Mouse (Mus musculus) heart, embryonic 11.5 days (tissue): ENCODE data around the gene Gm15517. TPM values are rescaled to one million over a fixed set of nuclear protein-coding genes. Genes with fewer than 3 reads are reported as not detected.
A peak's percentile ranks its signal among the peaks of the same experiment; 100 is the strongest.
"Not testable (repeated sequence)": the region's sequence is repeated elsewhere in the genome, so short reads cannot be mapped to it uniquely, and the experiment has no call there.

Experiments used
- ATAC-seq: fragments of 200-750 bp; cut with Nextera tagmentation; replicated peaks from 2 replicates; pipeline ENCODE4 v1.8.0; 2017; ENCODE audit warnings: moderate library complexity; ENCODE audit not compliant: insufficient number of reproducible peaks, low FRiP score, low TSS enrichment
- H3K27ac ChIP-seq: fragments of 300-500 bp; sonication (generic); 2 replicates; pipeline ENCODE4 v1.5.1; 2014; ENCODE audit warnings: mild to moderate bottlenecking, low read depth, low read length
- H3K27me3 ChIP-seq: fragments of 300-500 bp; sonication (generic); 2 replicates; pipeline ENCODE4 v1.6.1; 2014; ENCODE audit warnings: mild to moderate bottlenecking, low read length, mixed read lengths; ENCODE audit not compliant: control insufficient read depth, insufficient read depth
- H3K36me3 ChIP-seq: fragments of 300-500 bp; sonication (generic); 2 replicates; pipeline ENCODE4 v1.6.1; 2014; ENCODE audit warnings: mild to moderate bottlenecking, low read length, moderate library complexity, mixed read lengths; ENCODE audit not compliant: control insufficient read depth, insufficient read depth
- H3K4me1 ChIP-seq: fragments of 300-500 bp; sonication (generic); 2 replicates; pipeline ENCODE4 v1.6.1; 2014; ENCODE audit warnings: low read length; ENCODE audit not compliant: control insufficient read depth, insufficient read depth
- H3K4me2 ChIP-seq: fragments of 300-500 bp; sonication (generic); 2 replicates; pipeline ENCODE4 v1.6.1; 2014; ENCODE audit warnings: mild to moderate bottlenecking, moderate library complexity
- H3K4me3 ChIP-seq: fragments of 300-500 bp; sonication (generic); 2 replicates; pipeline ENCODE4 v1.5.1; 2014; ENCODE audit warnings: low read depth, low read length
- H3K9ac ChIP-seq: fragments of 300-500 bp; sonication (generic); 2 replicates; pipeline ENCODE4 v1.6.1; 2014; ENCODE audit warnings: mild to moderate bottlenecking, low read depth, low read length, moderate library complexity
- H3K9me3 ChIP-seq: fragments of 300-500 bp; sonication (generic); replicated peaks from 2 replicates; pipeline ENCODE4 v1.6.1; 2016; ENCODE audit warnings: low read length; ENCODE audit not compliant: control insufficient read depth
- WGBS: fragments of 180-500 bp; shearing (Covaris S2); extraction: QIAGEN DNeasy Blood & Tissue Kit; methylation state at CpG from one replicate; pipeline ENCODE4 v1.1.7; 2014; ENCODE audit not compliant: insufficient replicate concordance; 5-methylcytosine and 5-hydroxymethylcytosine counted together
- polyA plus RNA-seq: library from polyadenylated mRNA; unstranded; fragments of >200 nt; fragmentation: Nextera tagmentation; extraction: Ambion mirVana; gene quantifications from 2 replicates; pipeline ENCODE4 v1.2.1, GENCODE M21; 2014

Gm15517 gene
- polyA plus RNA-seq, 1 experiment from 2014 or later = not detected

DNA sequence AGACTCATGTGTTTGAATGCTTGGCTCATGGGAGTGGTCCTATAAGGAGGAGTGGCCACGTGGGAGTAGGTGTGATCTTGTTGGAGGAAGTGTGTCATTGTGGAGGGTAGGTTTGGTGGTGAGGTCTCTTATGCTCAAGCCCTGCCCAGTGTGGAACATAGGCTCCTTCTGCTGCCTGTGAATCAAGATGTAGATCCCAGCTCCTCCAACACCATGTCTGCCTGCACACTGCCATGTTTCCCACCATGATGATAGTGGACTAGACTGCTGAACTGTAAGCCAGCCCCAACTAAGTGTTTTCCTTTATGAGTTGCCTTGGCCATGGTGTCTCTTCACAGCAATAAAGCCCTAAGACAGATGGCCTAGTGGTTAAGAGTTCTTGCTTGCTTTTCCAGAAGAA, 17.2 kb upstream of the Gm15517 start:
- no peak for ATAC-seq
- Histone ChIP-seq H3K9me3 (no peaks in the 10 kb centered on the region), H3K36me3 (0 out of 2 replicates have a peak, but pooled peaks cover 5% of the 10 kb centered on the region), H3K4me1 (peaks cover 10% of the 10 kb centered on the region; the same call in 1 of the 2 replicates), H3K27me3 (no peaks in the 10 kb centered on the region), H3K4me2 (no peak overlapping the region), H3K9ac (no peak overlapping the region), H3K27ac (no peak overlapping the region), H3K4me3 (no peak overlapping the region)
- 59% methylated on average over 1 of the region's 1 CpGs for WGBS

DNA sequence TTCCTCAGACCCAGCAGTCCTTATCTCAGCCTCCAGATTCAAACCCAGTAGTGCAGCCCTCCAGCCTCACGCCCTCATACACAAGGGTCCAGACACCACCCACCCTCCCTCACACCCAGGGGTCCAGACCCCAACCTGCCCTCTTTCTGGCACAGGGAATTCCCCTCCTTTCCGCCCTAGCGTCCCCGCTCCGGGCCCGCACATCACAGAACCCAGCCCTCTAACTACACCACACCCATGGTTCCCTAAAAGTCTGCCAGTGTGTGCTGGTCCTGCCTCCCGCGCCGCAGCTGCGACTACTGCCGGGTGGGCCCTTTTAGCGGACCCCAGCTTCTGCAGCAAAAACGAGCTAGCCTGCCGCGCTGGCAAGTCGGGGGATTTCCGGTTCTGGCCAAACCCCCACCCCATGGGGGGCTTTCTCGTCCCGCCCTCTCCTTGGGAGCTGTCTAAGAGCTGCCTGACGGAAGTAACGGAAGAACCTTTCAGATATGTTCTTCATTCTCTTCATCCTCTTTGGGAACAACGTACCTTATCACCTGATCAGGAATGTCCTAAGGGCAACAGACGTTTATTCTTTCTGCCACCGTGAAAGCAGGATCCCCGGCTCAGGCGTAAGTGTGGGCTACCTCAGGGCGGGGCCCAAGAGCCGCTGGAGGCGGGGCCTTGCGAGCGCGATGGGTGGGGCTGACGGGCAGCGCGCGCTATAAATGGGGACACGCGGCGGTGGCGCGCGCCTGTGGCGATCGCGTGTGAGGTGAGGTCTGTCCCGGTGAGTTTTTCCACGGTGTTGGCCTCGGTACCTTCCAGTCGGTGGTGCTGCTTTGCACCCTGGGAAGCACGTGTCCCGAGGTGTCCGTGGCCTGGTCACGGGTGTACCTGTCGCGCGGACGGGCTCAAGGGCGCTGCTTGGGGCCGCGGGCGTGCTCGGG, 14.9 kb upstream of the Gm15517 start, which contains the start of the genes 1700028J19Rik and 2410002F23Rik:
Gene 1700028J19Rik (minus strand): TSS at position 641 of the 929 bp plus-strand sequence.
Gene 2410002F23Rik (plus strand): TSS at position 668 of the 929 bp plus-strand sequence.
- under 1% methylated on average over 61 of the region's 62 CpGs for WGBS
- H3K36me3 ChIP-seq = peaks cover 20% of the 10 kb centered on the region
- ATAC-seq = peak; percentile 82
- peak within 1 kb of the TSS; percentile 94 for H3K4me3 ChIP-seq
- H3K4me1 ChIP-seq = peaks cover 10% of the 10 kb centered on the region; the same call in 1 of the 2 replicates
- peak within 1 kb of the TSS; percentile 89 for H3K4me2 ChIP-seq
- no peaks in the 10 kb centered on the region for H3K9me3 ChIP-seq
- H3K27me3 ChIP-seq = no peaks in the 10 kb centered on the region
- H3K27ac ChIP-seq = peak within 1 kb of the TSS; percentile 92
- peak within 1 kb of the TSS; percentile 99 for H3K9ac ChIP-seq

DNA sequence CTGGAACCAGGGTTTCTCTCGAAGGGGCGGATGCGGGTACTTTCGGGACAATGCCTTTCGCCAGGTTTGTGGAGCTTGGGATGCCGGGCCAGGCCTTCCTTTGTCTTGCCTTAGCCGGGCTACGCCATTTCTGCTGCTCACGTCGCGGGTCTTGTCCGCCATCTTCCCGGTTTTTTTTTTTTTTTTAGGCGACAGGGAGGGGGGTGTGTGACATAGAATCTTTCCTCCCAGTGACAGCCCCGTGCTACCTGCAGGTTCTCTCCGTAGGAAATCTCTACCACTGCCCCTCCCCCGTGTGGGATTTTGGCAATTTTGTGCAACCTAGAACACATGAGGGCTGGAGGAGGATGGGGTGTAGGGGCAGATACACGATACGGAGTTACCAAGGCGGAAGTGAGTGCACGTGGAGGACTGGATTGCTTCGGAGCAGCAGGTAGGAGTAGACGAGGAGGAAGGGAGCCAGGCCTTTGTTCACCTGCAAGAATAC, 14.2 kb upstream of the Gm15517 start:
- ATAC-seq = no peak
- peak overlapping the region; percentile 89 for H3K4me2 ChIP-seq
- H3K27me3 ChIP-seq = no peaks in the 10 kb centered on the region
- peak overlapping the region; percentile 92 for H3K27ac ChIP-seq
- no peaks in the 10 kb centered on the region for H3K9me3 ChIP-seq
- H3K9ac ChIP-seq = peak overlapping the region; percentile 99
- H3K4me3 ChIP-seq = peak overlapping the region; percentile 94
- H3K36me3 ChIP-seq = peaks cover 20% of the 10 kb centered on the region
- 0% methylated on average over 22 of the region's 23 CpGs for WGBS
- peaks cover 10% of the 10 kb centered on the region; the same call in 1 of the 2 replicates for H3K4me1 ChIP-seq

DNA sequence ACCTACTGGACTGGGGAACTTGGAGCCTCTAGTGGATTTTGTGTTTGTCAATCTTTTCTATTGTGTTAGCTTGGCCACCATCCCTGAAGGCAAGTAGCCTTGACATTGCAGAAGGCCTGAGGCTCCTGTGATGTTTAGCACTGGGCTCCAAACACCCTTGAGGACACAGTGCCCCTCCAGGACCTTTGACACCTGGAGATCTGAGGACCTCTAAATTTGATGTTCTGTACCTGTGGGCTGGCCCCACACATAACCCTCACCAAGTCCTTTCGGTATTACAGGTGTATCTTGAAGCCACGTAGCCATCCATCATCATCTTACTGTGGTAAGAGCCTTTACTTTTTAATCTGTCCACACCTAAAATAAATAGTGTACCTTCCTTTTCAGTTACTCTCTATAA, 13.3 kb upstream of the Gm15517 start:
- Histone ChIP-seq H3K27me3 (no peaks in the 10 kb centered on the region), H3K4me1 (peaks cover 10% of the 10 kb centered on the region; the same call in 1 of the 2 replicates), H3K36me3 (peaks cover 20% of the 10 kb centered on the region), H3K4me3 (peak overlapping the region; percentile 94), H3K9me3 (no peaks in the 10 kb centered on the region), H3K9ac (peak overlapping the region; percentile 52), H3K27ac (no peak overlapping the region), H3K4me2 (peak overlapping the region; percentile 89)
- no peak for ATAC-seq
- 89% methylated on average over 2 of the region's 2 CpGs for WGBS

DNA sequence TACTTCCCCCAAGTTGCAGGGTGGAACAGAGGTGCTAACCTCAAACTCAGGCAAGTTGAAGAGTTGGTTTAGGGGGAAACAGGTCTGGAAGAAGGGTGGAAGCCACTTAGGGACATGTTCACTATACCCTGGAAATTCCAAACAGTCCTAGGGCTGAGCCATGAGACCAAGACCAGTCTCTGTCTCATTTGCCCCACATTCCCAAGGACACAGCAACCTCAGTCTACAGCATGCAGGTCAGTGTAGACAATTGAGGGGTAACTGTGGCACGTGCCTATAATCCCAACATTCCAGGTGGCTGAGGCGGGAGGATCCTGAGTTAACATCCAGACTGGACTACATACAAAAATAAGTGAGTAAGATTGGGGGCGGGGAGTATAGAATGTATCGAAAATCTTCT, 12.0 kb upstream of the Gm15517 start:
- Histone ChIP-seq H3K27ac (no peak overlapping the region), H3K27me3 (no peaks in the 10 kb centered on the region), H3K4me2 (no peak overlapping the region), H3K36me3 (peaks cover 20% of the 10 kb centered on the region), H3K4me3 (no peak overlapping the region), H3K9ac (no peak overlapping the region), H3K9me3 (no peaks in the 10 kb centered on the region), H3K4me1 (peaks cover 10% of the 10 kb centered on the region; the same call in 1 of the 2 replicates)
- no peak for ATAC-seq
- WGBS = 90% methylated on average over 4 of the region's 4 CpGs

DNA sequence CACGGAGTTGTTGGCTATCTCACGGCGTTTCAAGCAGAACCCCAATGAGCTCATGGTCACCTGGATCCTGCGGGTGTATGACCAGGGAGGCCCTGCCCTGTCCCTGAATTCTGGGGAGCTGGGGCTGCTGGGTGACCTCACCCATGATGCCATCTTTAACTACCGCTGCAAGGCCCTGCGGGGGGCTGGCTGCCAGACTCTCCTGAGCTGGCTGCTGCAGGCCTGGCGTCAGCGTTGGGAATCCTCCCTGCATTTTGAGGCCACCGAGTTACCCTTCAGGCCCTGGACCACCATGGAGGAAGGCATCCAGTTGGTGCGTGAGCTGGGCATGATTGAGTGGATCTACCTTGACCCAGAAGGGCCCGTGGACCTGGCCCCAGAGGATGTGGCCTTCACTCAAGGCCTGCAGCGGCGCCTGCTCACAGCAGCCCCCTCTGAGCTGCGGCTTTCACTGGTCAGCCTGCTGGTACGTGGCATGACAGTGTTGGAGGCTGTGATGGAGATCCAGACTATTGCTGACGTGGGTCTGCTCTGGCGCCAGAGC, 10.4 kb upstream of the Gm15517 start:
- H3K27me3 ChIP-seq, H3K9me3 ChIP-seq, H3K4me3 ChIP-seq, H3K4me2 ChIP-seq, H3K4me1 ChIP-seq, ATAC-seq, H3K9ac ChIP-seq, H3K27ac ChIP-seq: not testable (repeated sequence)
- peaks cover 20% of the 10 kb centered on the region for H3K36me3 ChIP-seq
- WGBS = 92% methylated on average over 17 of the region's 17 CpGs

DNA sequence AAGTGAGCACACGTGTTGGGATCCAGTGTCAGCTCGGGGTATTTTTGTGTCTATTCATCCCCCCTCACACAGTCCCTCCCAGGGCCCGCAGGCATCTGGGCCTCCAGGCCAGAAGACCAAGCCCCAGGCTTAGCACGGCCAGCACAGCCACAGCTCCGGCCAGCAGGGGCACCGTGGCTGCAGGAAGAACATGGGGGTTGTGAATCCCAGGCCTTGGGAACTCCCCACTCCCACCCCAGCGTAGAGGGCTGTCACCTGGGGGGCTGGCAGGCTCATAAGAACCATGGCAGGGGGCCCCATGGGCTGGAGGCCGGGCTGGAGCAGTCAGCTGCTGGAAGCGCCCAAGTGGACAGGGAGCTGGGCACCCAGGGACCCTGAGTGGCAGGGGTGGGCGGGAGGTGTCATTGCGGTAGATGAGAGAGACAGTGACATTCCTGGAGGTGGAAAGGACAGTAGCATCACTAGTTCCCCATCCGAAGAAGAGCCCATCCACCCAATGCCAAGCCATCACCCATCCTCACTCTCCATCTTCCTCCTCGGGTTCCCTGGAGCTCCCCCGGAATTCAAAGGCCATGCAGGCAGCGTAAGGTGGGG, 8.1 kb upstream of the Gm15517 start:
- Histone ChIP-seq H3K4me1 (no peaks in the 10 kb centered on the region; the same call in 1 of the 2 replicates), H3K9me3 (no peaks in the 10 kb centered on the region), H3K9ac (no peak overlapping the region), H3K4me2 (no peak overlapping the region), H3K27ac (no peak overlapping the region), H3K4me3 (no peak overlapping the region), H3K27me3 (no peaks in the 10 kb centered on the region), H3K36me3 (peaks cover 20% of the 10 kb centered on the region)
- no peak for ATAC-seq
- 62% methylated on average over 15 of the region's 15 CpGs for WGBS

DNA sequence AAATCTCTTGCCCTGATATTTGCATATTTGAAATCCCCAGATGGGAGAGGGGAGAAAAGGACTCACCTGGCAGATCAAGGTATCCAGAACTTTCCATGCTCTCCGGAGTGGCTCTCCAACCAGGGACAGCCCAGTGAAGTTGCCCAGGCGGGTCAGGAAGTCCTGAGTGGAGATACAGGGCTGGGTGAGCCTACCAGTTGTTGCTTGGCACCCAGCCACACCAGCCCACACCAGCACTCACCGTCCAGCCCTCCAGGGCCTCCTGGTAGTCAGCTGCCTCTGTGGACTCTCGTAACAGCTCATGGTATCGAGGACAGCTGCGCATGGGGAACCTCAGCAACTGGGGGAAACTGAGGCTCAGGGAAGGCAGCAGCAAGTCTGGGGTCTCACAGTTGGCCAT, 6.3 kb upstream of the Gm15517 start:
- no peak overlapping the region for H3K4me3 ChIP-seq
- no peaks in the 10 kb centered on the region for H3K4me1 ChIP-seq
- no peaks in the 10 kb centered on the region for H3K27me3 ChIP-seq
- no peak overlapping the region for H3K4me2 ChIP-seq
- no peaks in the 10 kb centered on the region for H3K9me3 ChIP-seq
- no peak for ATAC-seq
- 71% methylated on average over 6 of the region's 6 CpGs for WGBS
- peaks cover 11% of the 10 kb centered on the region for H3K36me3 ChIP-seq
- H3K27ac ChIP-seq = no peak overlapping the region
- H3K9ac ChIP-seq = no peak overlapping the region
